Mouse (Mus musculus) heart, embryonic 16.5 days (tissue): ENCODE results near the gene Pdcd2. TPM values are rescaled to one million over a fixed set of nuclear protein-coding genes. Genes with fewer than 3 reads are reported as not detected.

Experiments
- ATAC-seq: fragments of 200-750 bp; cut with Nextera tagmentation; replicated peaks from 2 replicates; pipeline ENCODE4 v1.8.0; 2017; ENCODE audit warnings: moderate number of reproducible peaks; ENCODE audit not compliant: insufficient read depth, low FRiP score; ENCODE audit errors: extremely low read depth
- H3K27ac ChIP-seq: fragments of 300-500 bp; sonication (generic); 2 replicates; pipeline ENCODE4 v1.5.1; 2014; ENCODE audit warnings: mild to moderate bottlenecking, low read length, control low read depth, moderate library complexity
- H3K27me3 ChIP-seq: fragments of 300-500 bp; sonication (generic); 2 replicates; pipeline ENCODE4 v1.6.1; 2014; ENCODE audit warnings: low read length, mixed read lengths; ENCODE audit not compliant: control insufficient read depth, insufficient read depth
- H3K36me3 ChIP-seq: fragments of 300-500 bp; sonication (generic); 2 replicates; pipeline ENCODE4 v1.6.1; 2014; ENCODE audit not compliant: control insufficient read depth, insufficient read depth
- H3K4me1 ChIP-seq: fragments of 300-500 bp; sonication (generic); 2 replicates; pipeline ENCODE4 v1.6.1; 2014; ENCODE audit warnings: low read length, mixed read lengths; ENCODE audit not compliant: control insufficient read depth, insufficient read depth
- H3K4me2 ChIP-seq: fragments of 300-500 bp; sonication (generic); 2 replicates; pipeline ENCODE4 v1.6.1; 2014; ENCODE audit warnings: low read depth, mild to moderate bottlenecking, control low read depth, low read length
- H3K4me3 ChIP-seq: fragments of 300-500 bp; sonication (generic); 2 replicates; pipeline ENCODE4 v1.5.1; 2014; ENCODE audit warnings: mild to moderate bottlenecking, control low read depth, low read length
- H3K9ac ChIP-seq: fragments of 300-500 bp; sonication (generic); 2 replicates; pipeline ENCODE4 v1.6.1; 2014; ENCODE audit warnings: low read length, control low read depth
- H3K9me3 ChIP-seq: fragments of 300-500 bp; sonication (generic); replicated peaks from 2 replicates; pipeline ENCODE4 v1.6.1; 2016; ENCODE audit warnings: low read length; ENCODE audit not compliant: control insufficient read depth
- WGBS: fragments of 180-500 bp; shearing (Covaris S2); extraction: QIAGEN DNeasy Blood & Tissue Kit; methylation state at CpG from one replicate; pipeline ENCODE4 v1.1.7; 2014; 5-methylcytosine and 5-hydroxymethylcytosine counted together
- polyA plus RNA-seq: library from polyadenylated mRNA; unstranded; fragments of >200 nt; fragmentation: Nextera tagmentation; extraction: Ambion mirVana; gene quantifications from 2 replicates; pipeline ENCODE4 v1.2.1, GENCODE M21; 2015

Gene Pdcd2
- polyA plus RNA-seq: 23.8 and 35.1 TPM in 2 replicates

- H3K27ac ChIP-seq: peak within 1 kb of the TSS; percentile 83
- no peaks in the 10 kb centered on the region for H3K27me3 ChIP-seq
- peak within 1 kb of the TSS; percentile 68 for H3K4me2 ChIP-seq
- peaks cover 18% of the 10 kb centered on the region for H3K36me3 ChIP-seq
- H3K4me1 ChIP-seq: peaks cover 11% of the 10 kb centered on the region
- H3K9me3 ChIP-seq: no peaks in the 10 kb centered on the region
- peak within 1 kb of the TSS; percentile 84 for H3K9ac ChIP-seq
- peak; percentile 99 for ATAC-seq
- H3K4me3 ChIP-seq: peak within 1 kb of the TSS; percentile 62
- under 1% methylated on average over 55 of the region's 55 CpGs for WGBS
Measured at GRCm38 (mm10) chr17:15526986-15527810, at the start of gene Pdcd2. Gene Pdcd2, minus strand, starts transcription at chr17:15527301.

DNA sequence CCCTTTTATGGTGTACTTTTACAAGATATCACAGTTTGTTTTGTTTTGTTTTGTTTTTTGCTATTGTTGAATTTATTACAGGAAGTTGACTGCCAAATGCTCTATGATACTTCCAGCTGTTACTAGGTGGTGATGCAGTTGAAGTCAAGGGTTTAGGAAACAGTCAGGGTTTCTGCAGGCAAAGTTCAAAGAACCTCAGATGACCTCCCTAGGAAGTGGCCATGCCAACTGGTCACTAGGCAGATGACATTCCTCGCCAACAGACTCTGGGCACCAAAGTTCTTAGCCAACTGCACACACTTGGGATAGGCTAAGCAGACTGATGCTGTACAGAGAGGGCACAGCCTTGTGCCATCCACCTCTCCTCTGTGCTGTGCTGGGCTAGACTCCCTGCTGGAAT lies 48.0 kb upstream of the Pdcd2 start:
- 61% methylated on average over 1 of the region's 1 CpGs for WGBS
- Histone ChIP-seq H3K4me2 (no peak overlapping the region), H3K4me1 (peaks cover 2% of the 10 kb centered on the region; the same call in 1 of the 2 replicates), H3K27ac (no peak overlapping the region), H3K9ac (no peak overlapping the region), H3K36me3 (no peaks in the 10 kb centered on the region), H3K9me3 (no peaks in the 10 kb centered on the region), H3K4me3 (no peak overlapping the region), H3K27me3 (no peaks in the 10 kb centered on the region; the same call in 1 of the 2 replicates)
- no peak for ATAC-seq

GRCm38 (mm10) chr17:15566908-15567307 lies 39.8 kb upstream of the Pdcd2 start:
- no peaks in the 10 kb centered on the region for H3K27me3 ChIP-seq
- no peaks in the 10 kb centered on the region for H3K9me3 ChIP-seq
- ATAC-seq: no peak
- no peak overlapping the region for H3K9ac ChIP-seq
- H3K36me3 ChIP-seq: no peaks in the 10 kb centered on the region
- no peak overlapping the region for H3K4me3 ChIP-seq
- 74% methylated on average over 5 of the region's 5 CpGs for WGBS
- no peak overlapping the region for H3K4me2 ChIP-seq
- 0 out of 2 replicates have a peak, but pooled peaks cover 2% of the 10 kb centered on the region for H3K4me1 ChIP-seq
- no peak overlapping the region for H3K27ac ChIP-seq

DNA sequence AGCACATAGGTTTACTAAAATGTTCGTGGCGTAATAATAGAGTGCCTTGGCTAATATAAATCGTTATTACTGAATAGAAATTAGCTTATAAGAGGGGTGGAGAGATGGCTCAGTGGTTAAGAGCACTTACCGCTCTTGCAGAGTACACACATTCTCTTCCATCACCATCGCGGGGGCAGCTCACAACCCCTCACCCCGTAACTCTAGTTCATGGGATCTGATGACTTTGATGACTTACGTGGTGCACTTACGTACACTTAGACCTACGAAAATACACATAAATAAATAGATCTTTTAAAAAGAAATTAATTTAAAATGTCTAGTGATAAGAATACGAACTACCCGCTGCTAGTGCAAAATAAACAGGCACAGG lies 37.8 kb upstream of the Pdcd2 start:
- Histone ChIP-seq H3K4me2 (peak overlapping the region; percentile 75), H3K27ac (no peak overlapping the region; the same call in 1 of the 2 replicates), H3K9me3 (no peaks in the 10 kb centered on the region), H3K36me3 (no peaks in the 10 kb centered on the region), H3K9ac (peak overlapping the region; percentile 88), H3K4me3 (peak overlapping the region; percentile 84), H3K4me1 (0 out of 2 replicates have a peak, but pooled peaks cover 2% of the 10 kb centered on the region), H3K27me3 (no peaks in the 10 kb centered on the region)
- WGBS: 39% methylated on average over 12 of the region's 12 CpGs
- ATAC-seq: no peak

DNA sequence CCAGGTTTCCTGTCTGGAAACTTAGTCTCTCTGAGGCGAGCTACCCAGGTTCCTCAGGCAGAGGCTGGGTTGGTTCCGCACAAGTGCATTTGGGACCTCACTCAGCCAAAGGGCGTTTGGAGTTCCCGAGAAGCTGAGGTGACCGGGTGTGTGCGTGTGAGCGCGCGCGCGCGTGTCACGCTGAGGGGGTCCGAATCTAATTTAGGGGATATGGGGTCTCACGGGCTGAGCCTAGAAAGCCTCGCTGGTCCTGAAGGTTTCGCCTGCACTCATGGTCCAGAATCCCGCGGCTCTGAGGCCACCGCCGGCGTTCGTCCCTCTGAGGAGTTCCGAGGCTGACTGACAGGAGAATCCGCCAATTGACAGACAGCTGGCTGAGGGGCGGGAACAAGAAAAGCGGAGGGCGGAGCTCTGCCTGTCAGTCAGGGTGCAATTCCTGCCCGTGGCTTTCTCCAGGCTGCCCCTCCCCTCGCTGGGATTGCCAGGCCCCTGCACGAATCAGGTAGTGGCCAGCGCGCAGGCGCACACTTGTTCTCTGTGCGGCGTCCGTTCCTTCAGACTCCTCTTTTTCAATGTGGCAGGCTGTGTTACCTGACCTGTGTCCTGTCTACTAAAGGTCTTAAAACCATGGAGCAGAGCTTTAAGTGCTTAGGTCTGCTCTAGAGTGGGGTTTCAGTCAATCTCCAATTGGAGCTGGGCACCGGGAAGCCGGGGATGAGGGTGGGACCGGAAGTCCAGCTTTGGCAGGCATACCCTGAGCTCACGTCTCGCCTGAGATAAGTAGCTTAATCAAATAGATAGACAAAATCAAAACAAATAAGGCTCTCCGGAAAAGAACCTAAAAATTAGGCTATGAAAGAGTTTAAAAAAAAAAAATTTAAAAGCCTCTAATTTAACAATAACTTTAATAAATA lies 37.2 kb upstream of the Pdcd2 start, which contains the start of gene Prdm9:
Gene Prdm9 (minus strand): TSS at position 341 of the 914 bp plus-strand sequence.
- no peaks in the 10 kb centered on the region for H3K27me3 ChIP-seq
- ATAC-seq: peak; percentile 99
- H3K9me3 ChIP-seq: no peaks in the 10 kb centered on the region
- H3K4me3 ChIP-seq: peak within 1 kb of the TSS; percentile 84
- H3K4me2 ChIP-seq: peak within 1 kb of the TSS; percentile 89
- peak within 1 kb of the TSS; percentile 99 for H3K27ac ChIP-seq
- peak within 1 kb of the TSS; percentile 88 for H3K9ac ChIP-seq
- WGBS: under 1% methylated on average over 43 of the region's 43 CpGs
- H3K4me1 ChIP-seq: 0 out of 2 replicates have a peak, but pooled peaks cover 2% of the 10 kb centered on the region
- H3K36me3 ChIP-seq: no peaks in the 10 kb centered on the region

GRCm38 (mm10) chr17:15559946-15560345 lies 32.8 kb upstream of the Pdcd2 start:
- H3K36me3 ChIP-seq: no peaks in the 10 kb centered on the region
- H3K4me2 ChIP-seq: no peak overlapping the region
- 0 out of 2 replicates have a peak, but pooled peaks cover 1% of the 10 kb centered on the region for H3K4me1 ChIP-seq
- no peak overlapping the region for H3K4me3 ChIP-seq
- H3K27me3 ChIP-seq: no peaks in the 10 kb centered on the region
- 82% methylated on average over 2 of the region's 2 CpGs for WGBS
- H3K9ac ChIP-seq: no peak overlapping the region
- H3K27ac ChIP-seq: no peak overlapping the region
- ATAC-seq: no peak
- no peaks in the 10 kb centered on the region for H3K9me3 ChIP-seq

- Histone ChIP-seq H3K36me3 (peaks cover 3% of the 10 kb centered on the region; the same call in 1 of the 2 replicates), H3K4me1 (no peaks in the 10 kb centered on the region), H3K4me3 (no peak overlapping the region), H3K9ac (no peak overlapping the region), H3K4me2 (no peak overlapping the region), H3K27me3 (no peaks in the 10 kb centered on the region), H3K27ac (no peak overlapping the region), H3K9me3 (peaks cover 7% of the 10 kb centered on the region; the same call in 1 of the 2 replicates)
- ATAC-seq: no peak
- 50% methylated on average over 1 of the region's 1 CpGs for WGBS
Measured at GRCm38 (mm10) chr17:15549713-15550112, 22.6 kb upstream of the Pdcd2 start.

- Histone ChIP-seq H3K4me3 (no peak overlapping the region), H3K4me1 (no peaks in the 10 kb centered on the region), H3K9ac (no peak overlapping the region), H3K27ac (no peak overlapping the region), H3K9me3 (peaks cover 14% of the 10 kb centered on the region), H3K4me2 (no peak overlapping the region), H3K27me3 (no peaks in the 10 kb centered on the region), H3K36me3 (peaks cover 3% of the 10 kb centered on the region; the same call in 1 of the 2 replicates)
- WGBS: 65% methylated on average over 4 of the region's 4 CpGs
- no peak for ATAC-seq
Measured at GRCm38 (mm10) chr17:15546440-15546839, 19.3 kb upstream of the Pdcd2 start.
